Mouse (Mus musculus) G1E (cell line): Measurements from ENCODE around the gene Setmar.

Source experiments
- CTCF ChIP-seq: IDR thresholded peaks from 2 replicates; pipeline ENCODE4 v1.5.1; 2012; ENCODE audit warnings: low read depth, low read length, inconsistent platforms, mixed read lengths
- GATA1 ChIP-seq: IDR thresholded peaks from 2 replicates; pipeline ENCODE4 v1.6.1; 2012; ENCODE audit warnings: borderline replicate concordance, low read length, inconsistent platforms, mixed read lengths
- GATA2 ChIP-seq: IDR thresholded peaks from 2 replicates; pipeline ENCODE4 v1.6.1; 2012; ENCODE audit warnings: low read depth, low read length, inconsistent platforms, borderline replicate concordance
- POLR2AphosphoS5 ChIP-seq: IDR thresholded peaks from 2 replicates; pipeline ENCODE4 v1.6.1; 2012; ENCODE audit warnings: low read depth, low read length, inconsistent platforms; ENCODE audit not compliant: insufficient replicate concordance
- TAL1 ChIP-seq: conservative IDR thresholded peaks from 2 replicates; pipeline ENCODE4 v1.6.1; 2012; ENCODE audit warnings: low read depth, low read length, inconsistent platforms, mixed read lengths

GRCm38 (mm10) chr6:108064918-108065526 lies at the start of gene Setmar:
- TF ChIP-seq CTCF (no peak), GATA1 (no peak), TAL1 (no peak), POLR2AphosphoS5 (no peak), GATA2 (no peak)
